Mouse (Mus musculus) cerebellum, adult (tissue): ENCODE measurements around the gene Tpte.

Source experiments
- ATAC-seq: cut with Nextera tagmentation; 2 replicates; pipeline ENCODE4 v1.9.2; 2017; ENCODE audit warnings: mild to moderate bottlenecking, moderate library complexity, mixed read lengths; ENCODE audit not compliant: insufficient number of reproducible peaks, low FRiP score, low TSS enrichment

The Tpte gene

GRCm38 (mm10) chr8:22376311-22376710, 93.1 kb downstream of the Tpte start:
- ATAC-seq = no peak

DNA sequence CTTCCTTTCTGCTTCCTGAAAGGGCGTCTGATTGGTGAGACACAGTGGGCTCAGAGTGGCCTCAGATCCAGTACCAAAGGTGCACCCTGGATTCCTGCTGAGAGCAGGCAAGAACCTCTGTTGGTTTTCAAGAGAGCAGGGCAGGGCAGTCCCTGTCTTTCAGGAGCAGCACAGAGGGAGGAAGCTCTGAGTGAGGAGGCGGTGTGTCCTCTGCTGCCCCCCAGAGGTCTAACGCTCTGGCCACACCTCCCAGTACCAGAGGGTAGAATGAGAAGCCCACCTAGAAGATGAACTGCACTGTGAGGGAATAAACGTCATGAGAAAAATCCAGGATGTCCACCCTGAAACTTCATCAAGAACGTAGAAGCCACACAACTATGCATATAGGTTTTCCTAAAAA, 93.7 kb downstream of the Tpte start:
- no peak for ATAC-seq

GRCm38 (mm10) chr8:22380934-22381333, 97.7 kb downstream of the Tpte start:
- no peak for ATAC-seq

DNA sequence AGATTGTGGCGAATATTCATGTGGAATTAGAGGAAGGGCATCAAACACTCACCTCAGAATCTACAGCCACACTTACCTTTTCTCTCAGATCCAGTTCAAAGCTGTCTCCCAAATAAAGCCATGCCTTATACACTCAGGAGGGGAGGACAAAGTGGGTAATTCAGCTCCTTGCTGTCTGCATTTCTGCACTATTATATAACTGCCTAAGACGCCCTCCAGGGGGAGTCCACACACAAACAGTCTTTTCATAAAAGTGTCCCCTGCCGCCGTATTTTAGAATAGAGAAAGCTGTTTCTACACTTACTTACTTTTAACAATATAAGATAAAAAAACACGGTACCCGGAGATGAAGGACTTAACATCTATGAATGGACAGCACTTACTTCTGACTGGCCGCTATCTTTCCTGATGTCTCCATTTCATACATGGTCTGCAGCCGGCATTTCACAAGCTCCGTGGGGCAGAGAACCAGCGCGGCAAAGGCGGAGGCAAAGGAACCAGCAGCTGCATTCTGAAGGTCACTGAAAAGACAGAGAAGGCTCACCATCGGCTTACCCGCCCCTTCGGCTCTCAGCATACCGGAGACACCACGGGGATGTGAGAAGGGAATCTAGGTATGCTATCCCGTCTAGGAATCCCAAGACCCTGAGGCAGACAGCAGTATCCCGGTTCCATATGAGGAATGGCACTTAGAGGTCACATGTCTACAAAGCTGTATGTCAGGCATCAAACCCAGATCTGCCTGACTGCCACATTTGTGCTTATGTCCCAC, 99.8 kb downstream of the Tpte start:
- ATAC-seq = no peak

GRCm38 (mm10) chr8:22385158-22385557, 101.9 kb downstream of the Tpte start:
- no peak for ATAC-seq

GRCm38 (mm10) chr8:22389874-22390273, 106.6 kb downstream of the Tpte start:
- ATAC-seq = no peak

DNA sequence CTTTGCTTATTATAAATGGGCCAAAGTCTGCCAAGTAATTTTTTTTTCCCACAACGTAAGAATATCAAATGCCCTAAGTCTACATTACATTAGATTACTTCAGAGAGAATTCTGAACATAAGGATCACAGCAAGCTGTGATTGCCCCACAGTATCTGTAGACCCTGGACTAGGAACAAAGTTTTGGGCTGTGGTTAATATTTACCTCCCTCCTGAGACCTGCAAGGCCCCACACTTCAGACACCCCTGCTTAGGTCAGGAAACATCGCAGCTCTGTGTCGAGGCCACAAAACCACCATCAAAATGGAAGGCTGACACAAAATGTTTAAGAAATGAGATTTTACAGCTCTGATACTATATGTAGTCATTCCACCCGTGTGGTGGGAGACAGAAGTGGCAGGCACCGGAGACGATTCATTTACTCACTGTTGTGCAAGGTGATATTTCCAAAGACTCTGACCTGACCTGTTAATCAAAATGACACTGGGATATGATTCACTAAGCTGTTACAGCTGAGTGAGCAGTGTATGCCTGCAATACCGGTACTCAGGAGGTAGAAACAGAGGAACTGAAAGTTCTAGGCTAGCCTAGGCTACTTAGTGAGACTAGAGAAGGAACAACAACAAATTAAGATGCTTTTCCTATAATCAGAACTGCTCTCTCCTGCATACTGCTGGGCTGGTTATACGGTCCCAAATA, 107.7 kb downstream of the Tpte start:
- no peak for ATAC-seq

DNA sequence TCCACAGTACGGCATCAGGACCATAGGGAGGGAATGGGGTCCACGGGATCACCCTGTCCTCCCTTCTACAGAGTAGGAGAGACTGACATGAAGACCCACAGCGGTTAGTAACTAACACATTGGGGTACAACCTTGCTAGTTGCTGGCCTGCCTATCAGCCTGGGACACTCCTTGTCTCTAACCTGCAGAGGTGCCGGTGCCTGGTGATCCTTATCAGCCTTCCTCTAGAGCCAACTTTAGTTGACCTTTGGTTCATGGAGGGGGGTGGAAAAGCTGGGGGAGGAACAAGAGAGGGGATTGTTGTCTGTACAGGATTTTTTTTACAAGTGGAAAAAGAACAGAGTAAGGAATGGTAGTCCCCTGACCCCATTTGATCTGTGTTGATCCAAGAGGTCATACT, 111.2 kb downstream of the Tpte start:
- no peak for ATAC-seq

- no peak for ATAC-seq
These were observed 112.0 kb downstream of the Tpte start for GRCm38 (mm10) chr8:22395256-22395655.

GRCm38 (mm10) chr8:22397811-22398141, 114.5 kb downstream of the Tpte start:
- ATAC-seq = no peak

DNA sequence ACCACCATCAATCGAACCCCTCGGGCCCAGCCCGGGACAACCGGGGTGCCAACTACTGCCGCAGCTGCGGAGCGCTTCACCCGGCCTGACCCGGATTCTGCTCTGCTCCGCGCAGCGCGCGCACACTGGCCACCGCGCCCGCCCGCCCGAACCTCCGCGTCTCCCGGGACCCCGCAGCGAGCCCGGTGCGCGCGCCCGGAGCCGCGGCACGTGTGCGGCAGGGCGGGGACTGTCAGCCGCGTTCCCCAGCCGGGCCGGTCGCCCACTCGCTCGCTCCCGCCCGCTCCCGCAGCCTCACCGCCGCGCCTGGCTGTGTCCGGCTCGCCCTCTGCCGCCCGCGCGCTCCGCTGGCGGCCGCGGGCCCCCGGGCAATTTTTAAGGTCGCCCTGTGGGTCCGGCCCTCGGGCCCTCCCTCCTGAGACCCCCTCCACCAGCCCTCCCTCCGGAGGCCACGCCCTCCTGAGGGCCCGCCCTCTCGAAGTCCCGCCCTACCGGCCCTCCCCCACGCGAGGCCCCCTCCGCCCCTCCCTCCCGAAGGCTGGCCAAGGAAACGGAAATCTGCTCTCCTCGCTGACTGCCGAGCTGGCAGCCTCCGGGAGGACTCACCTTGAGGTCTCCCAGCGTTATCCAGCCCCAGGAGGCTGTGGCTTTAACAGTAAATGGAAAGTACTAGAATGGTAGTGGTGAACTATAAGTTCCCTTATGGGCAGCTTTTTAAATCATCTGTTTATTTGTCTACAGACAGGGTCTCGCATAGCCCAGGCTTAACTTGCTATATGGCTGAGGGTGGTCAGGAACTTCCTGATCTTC, 115.1 kb downstream of the Tpte start, which contains the start of gene Slc25a15:
Gene Slc25a15, minus strand, starts transcription at position 456 of the 810 bp plus-strand sequence.
- peak; percentile 83 for ATAC-seq

GRCm38 (mm10) chr8:22399285-22399880, 116.1 kb downstream of the Tpte start:
- ATAC-seq = no peak

GRCm38 (mm10) chr8:22400593-22400992, 117.4 kb downstream of the Tpte start:
- ATAC-seq = no peak

DNA sequence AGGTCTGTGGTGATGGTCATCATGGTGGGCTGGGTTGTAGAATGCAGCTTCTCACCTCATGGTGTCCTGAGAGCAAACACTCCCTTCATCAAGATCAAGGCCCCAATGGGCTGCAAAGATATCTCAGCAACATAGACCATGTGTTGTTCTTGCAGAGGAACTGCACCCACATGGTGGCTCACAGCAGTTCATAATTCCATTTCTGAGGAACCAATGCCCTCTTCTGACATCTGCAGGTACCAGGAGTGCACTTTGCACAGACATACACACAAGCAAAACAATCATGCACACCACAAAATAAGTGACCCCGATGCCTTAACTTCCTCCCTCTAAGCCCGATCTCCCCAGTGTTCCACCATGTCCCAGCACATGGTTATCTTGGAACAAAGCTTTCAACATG, 120.0 kb downstream of the Tpte start:
- ATAC-seq = no peak

DNA sequence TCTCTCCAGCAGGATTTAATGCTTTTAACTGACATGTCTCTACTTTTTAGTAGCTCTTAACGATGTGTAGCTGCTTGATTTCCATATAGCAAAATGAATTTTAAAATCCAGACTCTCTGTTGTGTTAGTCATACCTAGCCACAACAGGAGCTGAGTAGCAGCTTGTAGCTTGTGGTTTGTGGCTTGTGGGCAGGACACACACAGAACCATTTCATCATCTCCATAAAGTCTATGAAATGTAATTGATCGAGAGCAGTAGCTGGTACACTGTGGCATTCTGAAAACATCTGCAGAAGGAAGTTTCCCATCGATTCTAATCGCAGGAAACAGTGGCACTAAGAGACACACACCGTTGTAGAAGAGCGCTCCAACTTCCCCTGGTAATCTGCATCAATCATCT, 122.5 kb downstream of the Tpte start:
- ATAC-seq = no peak

GRCm38 (mm10) chr8:22410688-22411281, 127.5 kb downstream of the Tpte start:
- no peak; the same call in 1 of the 2 replicates for ATAC-seq

- peak; percentile 92 for ATAC-seq
These were observed 128.1 kb downstream of the Tpte start, which contains the start of gene Mrps31 for GRCm38 (mm10) chr8:22411282-22411702. TSS of gene Mrps31 (plus strand) at chr8:22411361.

- ATAC-seq = no peak
These were observed 128.7 kb downstream of the Tpte start for GRCm38 (mm10) chr8:22411971-22412370.
